Mouse (Mus musculus) myocyte (in vitro differentiated cells): ENCODE measurements around the gene Rnase4.

Experiments used
- CEBPB ChIP-seq: IDR thresholded peaks from 2 replicates; pipeline ENCODE4 v1.6.1; 2011; ENCODE audit warnings: mild to moderate bottlenecking, moderate library complexity; ENCODE audit not compliant: poor library complexity, insufficient read depth, severe bottlenecking
- MYOD1 ChIP-seq, 3 experiments: IDR thresholded peaks; one replicate each; pipeline ENCODE4 v1.6.1; 2011; ENCODE audit warnings: control low read depth in 2 of 3, low read depth in 2 of 3, mild to moderate bottlenecking in 2 of 3, moderate library complexity in 1 of 3; ENCODE audit not compliant: insufficient read length in 2 of 3, control insufficient read depth in 1 of 3
- TCF12 ChIP-seq: IDR thresholded peaks from one replicate; pipeline ENCODE4 v1.6.1; 2011; ENCODE audit warnings: mild to moderate bottlenecking, control low read depth; ENCODE audit not compliant: poor library complexity, insufficient read depth, severe bottlenecking
- USF1 ChIP-seq: IDR thresholded peaks from one replicate; pipeline ENCODE4 v1.6.1; 2011; ENCODE audit warnings: low read depth, mild to moderate bottlenecking, control low read depth, moderate library complexity

- TF ChIP-seq MYOD1 (IDR thresholded peaks at IDR 0.05; ENCODE audit: control insufficient read depth in 1 of 3, insufficient read length in 2 of 3, low read depth in 2 of 3) (peak; percentile 35 to 61 (median 46)), CEBPB (no peak), TCF12 (no peak), USF1 (no peak)
Measured at GRCm38 (mm10) chr14:51111966-51112365, 21.1 kb downstream of the Rnase4 start.
